Mouse (Mus musculus): ENCODE results near the gene 4930438A08Rik. TPM values are rescaled to one million over a fixed set of nuclear protein-coding genes. Genes with fewer than 3 reads are reported as not detected.
"Not testable (repeated sequence)": the region's sequence is repeated elsewhere in the genome, so short reads cannot be mapped to it uniquely, and the experiment has no call there.

Gene 4930438A08Rik
- total RNA-seq (2014; rRNA removed), result not detected in 2 replicates
- not detected in 2 replicates for polyA plus RNA-seq (2015; fragmentation: Nextera tagmentation; extraction: Ambion mirVana)

DNA sequence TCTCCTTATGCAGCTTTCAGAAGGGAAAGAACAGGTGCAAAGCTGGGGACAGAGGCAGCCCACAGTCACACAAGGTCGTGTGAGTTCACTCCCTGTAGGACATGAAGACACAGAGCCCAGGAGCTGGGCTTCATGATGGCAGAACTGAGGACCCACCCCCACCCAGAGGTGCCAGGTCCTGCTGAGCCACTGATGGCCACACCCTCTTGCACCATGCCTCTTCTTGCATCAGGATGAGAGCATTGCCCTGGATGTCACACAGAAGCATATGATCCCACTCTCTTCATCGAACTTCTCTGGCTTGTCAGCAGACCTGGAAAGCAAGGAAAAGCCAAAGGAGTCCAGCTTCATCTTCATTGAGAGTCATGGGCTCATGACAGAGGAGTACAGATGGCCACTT lies at the start of gene 4930438A08Rik:
Gene 4930438A08Rik, plus strand, starts transcription at position 228 of the 400 bp plus-strand sequence.
- ATAC-seq, result no peak
- 51% methylated on average over 2 of the region's 2 CpGs for WGBS
- Histone ChIP-seq H3K4me3 (ENCODE audit: low read length) (no peak within 1 kb of the TSS), H3K4me2 (ENCODE audit: low read depth, low read length) (no peak within 1 kb of the TSS), H3K9ac (replicated peaks; ENCODE audit: low read length) (no peak within 1 kb of the TSS), H3K9me3 (ENCODE audit: low read length) (no peaks in the 10 kb centered on the region), H3K27ac (no peak within 1 kb of the TSS), H3K4me1 (ENCODE audit: insufficient read depth, low read length) (no peaks in the 10 kb centered on the region), H3K27me3 (ENCODE audit: insufficient read depth, low read length) (no peaks in the 10 kb centered on the region), H3K36me3 (ENCODE audit: insufficient read depth, low read length) (no peaks in the 10 kb centered on the region)
- no peak for DNase-seq (ENCODE audit: low spot score)
- no peak for TF ChIP-seq CTCF (IDR thresholded peaks at IDR 0.05; ENCODE audit: low read depth)

DNA sequence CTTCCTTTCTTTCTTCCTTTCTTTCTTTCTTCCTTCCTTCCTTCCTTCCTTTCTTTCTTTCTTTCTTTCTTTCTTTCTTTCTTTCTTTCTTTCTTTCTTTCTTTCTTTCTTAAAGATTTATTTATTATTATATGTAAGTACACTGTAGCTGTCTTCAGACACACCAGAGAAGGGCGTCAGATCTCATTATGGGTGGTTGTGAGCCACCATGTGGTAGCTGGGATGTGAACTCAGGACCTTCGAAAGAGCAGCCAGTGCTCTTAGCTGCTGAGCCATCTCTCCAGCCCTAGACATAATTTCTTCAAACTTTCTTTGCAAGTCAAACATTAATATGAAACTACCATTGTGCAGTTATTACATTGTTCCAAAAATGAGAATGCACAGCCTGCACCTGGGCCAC lies 49.7 kb upstream of the 4930438A08Rik start:
- WGBS, result 72% methylated on average over 2 of the region's 2 CpGs
- H3K27ac ChIP-seq; ATAC-seq; H3K4me1 ChIP-seq (ENCODE audit: insufficient read depth, low read length); H3K9me3 ChIP-seq (ENCODE audit: low read length); DNase-seq (ENCODE audit: low spot score); H3K36me3 ChIP-seq (ENCODE audit: insufficient read depth, low read length); H3K4me3 ChIP-seq (ENCODE audit: low read length); H3K9ac ChIP-seq (replicated peaks; ENCODE audit: low read length); H3K4me2 ChIP-seq (ENCODE audit: low read depth, low read length); H3K27me3 ChIP-seq (ENCODE audit: insufficient read depth, low read length): not testable (repeated sequence)

DNA sequence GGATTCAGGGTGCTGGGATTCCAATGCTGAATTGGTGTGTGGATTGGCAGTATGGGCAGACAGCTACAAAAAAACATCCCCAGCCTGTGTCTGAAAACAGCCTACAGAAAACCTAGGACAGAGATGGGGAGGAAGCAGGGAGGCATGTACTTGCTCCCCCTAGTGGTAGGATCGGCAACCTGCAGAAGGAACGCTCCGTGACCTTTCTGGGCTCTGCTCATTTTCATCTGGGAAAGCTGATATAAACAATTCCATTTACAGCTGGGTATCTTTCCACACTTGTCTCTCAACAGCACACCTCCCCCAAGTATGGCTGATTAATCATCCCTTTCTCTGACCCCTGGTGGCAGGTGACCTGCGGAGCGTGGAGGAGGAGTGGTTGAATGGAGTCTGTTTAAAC lies 48.9 kb upstream of the 4930438A08Rik start:
- no peak for ATAC-seq
- no peaks in the 10 kb centered on the region for H3K9me3 ChIP-seq (ENCODE audit: low read length)
- H3K27ac ChIP-seq, result no peak overlapping the region
- H3K9ac ChIP-seq (replicated peaks; ENCODE audit: low read length), result no peak overlapping the region
- 6% methylated on average over 5 of the region's 5 CpGs for WGBS
- no peak overlapping the region for H3K4me3 ChIP-seq (ENCODE audit: low read length)
- no peaks in the 10 kb centered on the region for H3K4me1 ChIP-seq (ENCODE audit: insufficient read depth, low read length)
- H3K4me2 ChIP-seq (ENCODE audit: low read depth, low read length), result no peak overlapping the region
- peak; percentile 60 for DNase-seq (ENCODE audit: low spot score)
- H3K27me3 ChIP-seq (ENCODE audit: insufficient read depth, low read length), result no peaks in the 10 kb centered on the region
- H3K36me3 ChIP-seq (ENCODE audit: insufficient read depth, low read length), result no peaks in the 10 kb centered on the region
- peak; percentile 95 for TF ChIP-seq CTCF (IDR thresholded peaks at IDR 0.05; ENCODE audit: low read depth)

DNA sequence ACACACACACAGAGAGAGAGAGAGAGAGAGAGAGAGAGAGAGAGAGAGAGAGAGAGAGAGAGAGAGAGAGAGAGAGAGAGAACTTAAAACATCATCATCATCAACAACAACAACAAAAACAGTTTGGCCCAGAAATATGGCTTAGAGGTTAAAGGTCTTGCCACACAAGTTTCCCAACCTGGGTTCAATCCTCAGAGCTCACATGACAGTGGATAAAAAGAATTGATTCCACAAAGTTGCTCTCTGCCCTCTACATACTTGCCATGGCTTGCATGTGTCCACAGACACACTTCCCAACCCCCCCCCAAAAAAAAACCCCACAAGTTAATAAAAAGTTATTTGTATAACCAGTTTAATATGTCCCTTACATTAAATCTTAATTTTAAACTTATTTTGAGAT lies 48.2 kb upstream of the 4930438A08Rik start:
- no peak overlapping the region for H3K27ac ChIP-seq
- H3K36me3 ChIP-seq (ENCODE audit: insufficient read depth, low read length), result no peaks in the 10 kb centered on the region
- TF ChIP-seq CTCF (IDR thresholded peaks at IDR 0.05; ENCODE audit: low read depth), result no peak
- H3K4me3 ChIP-seq (ENCODE audit: low read length), result no peak overlapping the region
- H3K27me3 ChIP-seq (ENCODE audit: insufficient read depth, low read length), result no peaks in the 10 kb centered on the region
- no peaks in the 10 kb centered on the region for H3K4me1 ChIP-seq (ENCODE audit: insufficient read depth, low read length)
- no peaks in the 10 kb centered on the region for H3K9me3 ChIP-seq (ENCODE audit: low read length)
- H3K4me2 ChIP-seq (ENCODE audit: low read depth, low read length), result no peak overlapping the region
- ATAC-seq (no peak), DNase-seq (ENCODE audit: low spot score) (no peak)
- H3K9ac ChIP-seq (replicated peaks; ENCODE audit: low read length), result no peak overlapping the region

DNA sequence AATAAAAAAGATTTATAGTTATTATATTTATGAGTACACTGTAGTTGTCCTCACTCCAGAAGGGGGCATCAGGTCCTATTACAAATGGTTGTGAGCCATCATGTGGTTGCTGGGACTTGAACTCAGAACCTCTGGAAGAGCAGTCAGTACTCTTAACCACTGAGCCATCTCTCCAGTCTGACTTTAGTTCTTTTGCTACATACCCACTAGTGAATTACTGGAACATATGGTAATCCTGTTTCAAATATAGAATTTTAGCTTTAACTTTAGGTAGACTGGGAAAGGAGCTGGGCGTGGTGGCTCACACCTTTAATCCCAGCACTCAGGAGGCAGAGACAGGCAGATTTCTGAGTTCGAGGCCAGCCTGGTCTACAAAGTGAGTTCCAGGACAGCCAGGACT lies 46.6 kb upstream of the 4930438A08Rik start:
- WGBS, result 98% methylated on average over 2 of the region's 2 CpGs
- not testable (repeated sequence) for H3K27me3 ChIP-seq (ENCODE audit: insufficient read depth, low read length); H3K4me3 ChIP-seq (ENCODE audit: low read length)

DNA sequence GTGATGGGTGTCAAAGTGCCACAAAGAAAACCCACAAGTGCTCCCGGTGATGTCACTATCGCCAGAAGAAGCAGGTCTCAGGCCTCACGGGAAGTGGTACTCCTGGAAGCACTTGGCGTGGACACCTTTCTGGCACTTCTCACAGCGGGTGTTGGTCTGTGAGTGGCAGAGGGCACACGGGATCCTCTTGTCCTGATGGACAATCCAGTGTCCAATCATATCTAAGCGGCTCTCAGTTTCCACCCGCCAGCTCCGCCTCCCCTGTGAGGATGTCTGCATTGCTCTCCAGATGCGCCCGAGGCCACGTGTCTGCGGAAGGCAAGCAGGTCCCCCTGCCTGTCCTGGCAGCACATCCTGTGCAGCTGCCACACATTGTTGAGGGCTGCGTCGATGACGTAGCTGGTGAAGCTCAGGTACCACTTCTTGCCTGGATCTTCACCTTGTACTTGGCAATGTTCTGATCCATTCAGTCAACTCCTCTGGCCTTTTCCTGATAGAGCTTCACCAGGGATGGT lies 44.1 kb upstream of the 4930438A08Rik start:
- Histone ChIP-seq H3K9me3 (ENCODE audit: low read length) (no peaks in the 10 kb centered on the region), H3K27me3 (ENCODE audit: insufficient read depth, low read length) (no peaks in the 10 kb centered on the region), H3K4me2 (ENCODE audit: low read depth, low read length) (no peak overlapping the region), H3K4me1 (ENCODE audit: insufficient read depth, low read length) (no peaks in the 10 kb centered on the region), H3K36me3 (ENCODE audit: insufficient read depth, low read length) (no peaks in the 10 kb centered on the region), H3K9ac (replicated peaks; ENCODE audit: low read length) (no peak overlapping the region), H3K27ac (no peak overlapping the region), H3K4me3 (ENCODE audit: low read length) (no peak overlapping the region)
- no peak for ATAC-seq
- 62% methylated on average over 16 of the region's 16 CpGs for WGBS
- no peak for DNase-seq (ENCODE audit: low spot score)
- TF ChIP-seq CTCF (IDR thresholded peaks at IDR 0.05; ENCODE audit: low read depth), result no peak

More for the DNA sequence above, 46.6 kb upstream of the 4930438A08Rik start:
- not testable (repeated sequence) for H3K36me3 ChIP-seq (ENCODE audit: insufficient read depth, low read length); H3K9ac ChIP-seq (replicated peaks; ENCODE audit: low read length); H3K9me3 ChIP-seq (ENCODE audit: low read length); H3K4me1 ChIP-seq (ENCODE audit: insufficient read depth, low read length); ATAC-seq; H3K27ac ChIP-seq; DNase-seq (ENCODE audit: low spot score); H3K4me2 ChIP-seq (ENCODE audit: low read depth, low read length)

DNA sequence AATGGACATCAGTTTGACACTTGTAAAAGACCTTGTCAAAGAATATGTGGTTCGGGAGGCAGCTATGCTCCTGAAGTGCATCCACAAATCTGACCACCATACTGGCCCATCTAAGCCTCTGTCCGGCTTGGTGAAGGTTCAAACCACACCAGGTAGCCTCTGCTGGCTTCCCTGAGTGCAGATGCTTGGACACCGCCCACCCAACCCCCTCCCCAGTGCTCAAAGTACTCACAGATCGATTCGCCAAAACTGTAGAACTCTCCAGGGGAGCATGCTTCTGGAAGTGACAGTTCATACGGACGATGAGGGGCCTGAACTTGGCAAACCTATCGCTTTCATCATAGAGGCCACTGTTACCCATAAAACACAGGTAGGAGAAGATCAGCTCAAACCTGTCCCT lies 43.4 kb upstream of the 4930438A08Rik start:
- Histone ChIP-seq H3K27me3 (ENCODE audit: insufficient read depth, low read length) (no peaks in the 10 kb centered on the region), H3K9me3 (ENCODE audit: low read length) (no peaks in the 10 kb centered on the region), H3K4me2 (ENCODE audit: low read depth, low read length) (no peak overlapping the region), H3K9ac (replicated peaks; ENCODE audit: low read length) (no peak overlapping the region), H3K4me1 (ENCODE audit: insufficient read depth, low read length) (no peaks in the 10 kb centered on the region), H3K36me3 (ENCODE audit: insufficient read depth, low read length) (no peaks in the 10 kb centered on the region), H3K4me3 (ENCODE audit: low read length) (no peak overlapping the region), H3K27ac (no peak overlapping the region)
- no peak for TF ChIP-seq CTCF (IDR thresholded peaks at IDR 0.05; ENCODE audit: low read depth)
- DNase-seq (ENCODE audit: low spot score), result no peak
- ATAC-seq, result no peak
- WGBS, result 84% methylated on average over 8 of the region's 8 CpGs

DNA sequence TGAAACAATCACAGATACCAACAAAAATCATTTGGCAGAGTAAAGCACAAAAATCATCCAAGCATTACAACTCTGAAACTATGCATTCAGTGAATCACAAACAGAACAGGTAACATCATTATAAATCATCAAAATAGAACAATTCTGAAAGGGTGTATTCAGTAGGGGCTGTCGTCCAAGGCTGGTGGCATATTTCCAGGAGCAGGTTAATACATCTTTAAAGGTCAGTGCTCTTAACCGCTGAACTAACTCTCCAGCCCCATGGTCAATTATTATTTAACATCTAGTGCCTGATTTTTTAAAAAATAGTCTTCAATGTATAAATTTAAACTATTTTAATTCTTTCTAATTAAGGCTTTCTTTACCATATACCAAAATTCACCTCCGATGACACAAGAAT lies 40.0 kb upstream of the 4930438A08Rik start:
- H3K4me1 ChIP-seq (ENCODE audit: insufficient read depth, low read length); H3K9me3 ChIP-seq (ENCODE audit: low read length); H3K4me2 ChIP-seq (ENCODE audit: low read depth, low read length); DNase-seq (ENCODE audit: low spot score); H3K27ac ChIP-seq; H3K4me3 ChIP-seq (ENCODE audit: low read length); H3K27me3 ChIP-seq (ENCODE audit: insufficient read depth, low read length); H3K36me3 ChIP-seq (ENCODE audit: insufficient read depth, low read length); H3K9ac ChIP-seq (replicated peaks; ENCODE audit: low read length); ATAC-seq: not testable (repeated sequence)
- 70% methylated on average over 3 of the region's 3 CpGs for WGBS
